12 mouse cellular contexts compared by ENCODE assay signal in the genomic region with DNA sequence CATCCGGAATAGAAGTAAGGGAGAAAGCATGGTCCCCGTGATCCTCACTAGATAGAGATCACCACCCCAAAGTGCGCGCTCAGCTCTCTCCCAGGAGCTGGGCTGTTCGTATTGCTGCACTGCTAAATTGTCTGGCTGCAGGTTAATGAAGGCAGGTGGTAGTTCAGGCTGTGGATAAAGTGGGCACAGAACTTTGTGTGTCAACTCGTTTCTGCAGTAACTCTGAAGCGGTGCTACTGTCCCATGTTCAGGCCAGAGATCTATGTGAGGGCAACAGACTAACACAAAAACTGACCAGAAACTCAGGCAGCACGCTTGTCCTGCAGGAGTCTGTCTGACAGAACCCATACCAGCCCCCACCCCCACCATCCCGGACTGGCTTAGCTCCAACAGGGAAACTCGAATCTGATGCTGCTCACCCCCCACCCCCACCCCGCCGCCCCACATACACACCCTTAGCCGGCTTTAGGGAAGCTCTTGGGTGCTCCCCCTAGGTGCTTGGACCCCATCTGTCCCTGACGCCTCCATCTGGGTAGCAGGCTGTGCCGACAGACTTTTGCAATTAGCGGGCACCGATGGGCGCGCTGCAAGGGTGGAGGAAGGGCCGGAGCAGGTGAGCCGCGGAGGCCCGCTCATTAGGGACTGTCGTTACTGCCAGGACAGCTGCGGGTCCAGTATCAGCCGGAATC. TPM values are rescaled to one million over a fixed set of nuclear protein-coding genes. Genes with fewer than 3 reads are reported as not detected.
DNase-seq lines count a peak whose midpoint lies in the region; ATAC-seq and TF ChIP-seq lines count a peak whose summit lies in the region.
"Had no signal": no experiment of that assay in that cellular context is flagged by ENCODE, and none has a peak within 500 bp of the region (broad histone marks: within the 10 kb centered on the region; RNA-seq: fewer than 3 reads in every experiment).

No protein-coding gene starts in this region.

- ATAC-seq in embryonic facial prominence, embryonic 13.5 days (ENCODE audit: insufficient number of reproducible peaks, insufficient read depth, low FRiP score, low TSS enrichment, low read depth), result no peak
- peak; percentile 66 for ATAC-seq in forebrain, embryonic 12.5 days (ENCODE audit: low FRiP score)
- ATAC-seq in hindbrain, embryonic 16.5 days, result peak; percentile 31; the same call in 1 of the 2 replicates
- no peak for ATAC-seq in midbrain, embryonic 16.5 days
- ATAC-seq: intestine, embryonic 15.5 days had no signal

- WGBS in embryonic facial prominence, embryonic 13.5 days, result 3% methylated on average over 26 of the region's 26 CpGs
- WGBS in forebrain, embryonic 12.5 days, result 3% methylated on average over 26 of the region's 26 CpGs
- 4% methylated on average over 22 of the region's 26 CpGs for WGBS in hindbrain, embryonic 16.5 days
- 3% methylated on average over 25 of the region's 26 CpGs for WGBS in midbrain, embryonic 16.5 days
- WGBS in kidney, adult 2 months, result 4% methylated on average over 26 of the region's 26 CpGs

- no peak overlapping the region for H3K9ac ChIP-seq in embryonic facial prominence, embryonic 13.5 days
- no peak overlapping the region for H3K9ac ChIP-seq in forebrain, embryonic 12.5 days
- no peak overlapping the region for H3K9ac ChIP-seq in hindbrain, embryonic 16.5 days (ENCODE audit: low read depth, low read length)
- H3K9ac ChIP-seq in midbrain, embryonic 16.5 days (ENCODE audit: low read depth, low read length), result no peak overlapping the region
- H3K9ac ChIP-seq: heart, embryonic 13.5 days; intestine, embryonic 15.5 days had no signal

- H3K9me3 ChIP-seq in embryonic facial prominence, embryonic 13.5 days, result no peaks in the 10 kb centered on the region
- H3K9me3 ChIP-seq in forebrain, embryonic 12.5 days, result no peaks in the 10 kb centered on the region
- no peaks in the 10 kb centered on the region for H3K9me3 ChIP-seq in hindbrain, embryonic 16.5 days (ENCODE audit: control insufficient read depth, low read length)
- no peaks in the 10 kb centered on the region for H3K9me3 ChIP-seq in midbrain, embryonic 16.5 days (replicated peaks; ENCODE audit: control insufficient read depth, low read length, poor library complexity, severe bottlenecking)
- H3K9me3 ChIP-seq: heart, embryonic 13.5 days; intestine, embryonic 15.5 days had no signal

- H3K27me3 ChIP-seq in embryonic facial prominence, embryonic 13.5 days, result peaks cover 100% of the 10 kb centered on the region
- H3K27me3 ChIP-seq in forebrain, embryonic 12.5 days, result peaks cover 97% of the 10 kb centered on the region
- H3K27me3 ChIP-seq in hindbrain, embryonic 16.5 days (replicated peaks; ENCODE audit: control insufficient read depth, insufficient read depth, low read length), result peaks cover 66% of the 10 kb centered on the region
- H3K27me3 ChIP-seq in midbrain, embryonic 16.5 days (ENCODE audit: control insufficient read depth, insufficient read depth, low read depth, low read length), result peaks cover 80% of the 10 kb centered on the region
- peaks cover 2% of the 10 kb centered on the region; the same call in 1 of the 2 replicates for H3K27me3 ChIP-seq in kidney, adult 2 months (replicated peaks; ENCODE audit: control insufficient read depth, insufficient read depth, low read length)

- no peak for TF ChIP-seq POLR2A in kidney, adult 2 months (IDR thresholded peaks at IDR 0.05; ENCODE audit: low read depth, low read length)

- H3K4me2 ChIP-seq in embryonic facial prominence, embryonic 13.5 days, result no peak overlapping the region
- H3K4me2 ChIP-seq in forebrain, embryonic 12.5 days, result peak overlapping the region; percentile 30
- peak overlapping the region; percentile 26; the same call in 1 of the 2 replicates for H3K4me2 ChIP-seq in hindbrain, embryonic 16.5 days (ENCODE audit: low read length)
- peak overlapping the region; percentile 25; the same call in 1 of the 2 replicates for H3K4me2 ChIP-seq in midbrain, embryonic 16.5 days (ENCODE audit: low read length)
- H3K4me2 ChIP-seq: heart, embryonic 13.5 days; intestine, embryonic 15.5 days had no signal

- no peaks in the 10 kb centered on the region for H3K36me3 ChIP-seq in embryonic facial prominence, embryonic 13.5 days
- H3K36me3 ChIP-seq in forebrain, embryonic 12.5 days (replicated peaks), result 0 out of 2 replicates have a peak, but pooled peaks cover 4% of the 10 kb centered on the region
- H3K36me3 ChIP-seq in hindbrain, embryonic 16.5 days (ENCODE audit: control insufficient read depth, insufficient read depth, low read length), result no peaks in the 10 kb centered on the region
- H3K36me3 ChIP-seq in midbrain, embryonic 16.5 days (ENCODE audit: control insufficient read depth, insufficient read depth, low read length), result no peaks in the 10 kb centered on the region
- no peaks in the 10 kb centered on the region for H3K36me3 ChIP-seq in kidney, adult 2 months (ENCODE audit: control insufficient read depth, insufficient read depth, low read length)
- H3K36me3 ChIP-seq: heart, embryonic 13.5 days; intestine, embryonic 15.5 days had no signal

- H3K4me3 ChIP-seq in embryonic facial prominence, embryonic 13.5 days, result peak overlapping the region; percentile 6; the same call in 1 of the 2 replicates
- H3K4me3 ChIP-seq in forebrain, embryonic 12.5 days (replicated peaks), result peak overlapping the region; percentile 4; the same call in 1 of the 2 replicates
- no peak overlapping the region for H3K4me3 ChIP-seq in hindbrain, embryonic 16.5 days (ENCODE audit: low read length)
- H3K4me3 ChIP-seq in midbrain, embryonic 16.5 days (ENCODE audit: low read depth, low read length), result no peak overlapping the region
- no peak overlapping the region for H3K4me3 ChIP-seq in kidney, adult 2 months (ENCODE audit: insufficient read depth, low read depth, low read length)
- H3K4me3 ChIP-seq: heart, embryonic 13.5 days; intestine, embryonic 15.5 days had no signal

- DNase-seq in kidney, adult 2 months, result no peak
- no peak for DNase-seq in heart, postnatal 4 days
- no peak for DNase-seq in right cerebral cortex, postnatal 36 days (ENCODE audit: low spot score in 2 of 2)
- DNase-seq: gastrocnemius, postnatal 10 days; lung, adult 2 months had no signal

- no peak overlapping the region for H3K27ac ChIP-seq in embryonic facial prominence, embryonic 13.5 days
- no peak overlapping the region for H3K27ac ChIP-seq in forebrain, embryonic 12.5 days
- H3K27ac ChIP-seq in hindbrain, embryonic 16.5 days (ENCODE audit: low read depth, low read length), result no peak overlapping the region
- H3K27ac ChIP-seq in midbrain, embryonic 16.5 days (ENCODE audit: low read length), result no peak overlapping the region
- no peak overlapping the region for H3K27ac ChIP-seq in kidney, adult 2 months (ENCODE audit: insufficient read depth, low read depth, low read length)
- H3K27ac ChIP-seq: heart, embryonic 13.5 days; intestine, embryonic 15.5 days had no signal

- no peak for TF ChIP-seq CTCF in kidney, adult 2 months (conservative IDR thresholded peaks at IDR 0.05; ENCODE audit: insufficient read depth, insufficient read length, low read depth, low read length)

- peaks cover 14% of the 10 kb centered on the region for H3K4me1 ChIP-seq in embryonic facial prominence, embryonic 13.5 days
- peaks cover 36% of the 10 kb centered on the region for H3K4me1 ChIP-seq in forebrain, embryonic 12.5 days
- peaks cover 8% of the 10 kb centered on the region for H3K4me1 ChIP-seq in hindbrain, embryonic 16.5 days (ENCODE audit: control insufficient read depth, insufficient read depth, low read depth, low read length)
- peaks cover 4% of the 10 kb centered on the region; the same call in 1 of the 2 replicates for H3K4me1 ChIP-seq in midbrain, embryonic 16.5 days (ENCODE audit: control insufficient read depth, insufficient read depth, low read length)
- no peaks in the 10 kb centered on the region for H3K4me1 ChIP-seq in kidney, adult 2 months (ENCODE audit: control insufficient read depth, insufficient read depth, low read length)

RNA-seq across cellular contexts. Expression of a gene that starts 6.7 kb away (rescaled TPM):
- polyA plus RNA-seq in embryonic facial prominence, embryonic 13.5 days (2015; fragmentation: Nextera tagmentation; extraction: Ambion mirVana), result 1.0 and 1.1 TPM in 2 replicates
- 20.8 and 28.1 TPM in 2 replicates for polyA plus RNA-seq in forebrain, embryonic 12.5 days (2016; fragmentation: Nextera tagmentation; extraction: Ambion mirVana)
- polyA plus RNA-seq in hindbrain, embryonic 16.5 days (2015; fragmentation: Nextera tagmentation; extraction: Ambion mirVana), result 6.1 and 11.4 TPM in 2 replicates
- polyA plus RNA-seq in midbrain, embryonic 16.5 days (2015; fragmentation: Nextera tagmentation; extraction: Ambion mirVana), result 8.5 and 9.9 TPM in 2 replicates
- 0.03 TPM in 1 of 2 replicates, not detected in the other for polyA plus RNA-seq in kidney, adult 2 months (2012; rRNA removed)
- not detected for total RNA-seq in heart, postnatal 4 days (2021)
- total RNA-seq: gastrocnemius, postnatal 10 days had no signal
- polyA plus RNA-seq: heart, embryonic 13.5 days; intestine, embryonic 15.5 days; lung, adult 2 months had no signal

RNA-seq across cellular contexts. Expression of a gene that starts 37.6 kb away (rescaled TPM):
- polyA plus RNA-seq in embryonic facial prominence, embryonic 13.5 days (2015; fragmentation: Nextera tagmentation; extraction: Ambion mirVana), result 1.4 and 3.4 TPM in 2 replicates
- 9.9 and 11.8 TPM in 2 replicates for polyA plus RNA-seq in forebrain, embryonic 12.5 days (2016; fragmentation: Nextera tagmentation; extraction: Ambion mirVana)
- 153 and 190 TPM in 2 replicates for polyA plus RNA-seq in hindbrain, embryonic 16.5 days (2015; fragmentation: Nextera tagmentation; extraction: Ambion mirVana)
- 94.2 and 131 TPM in 2 replicates for polyA plus RNA-seq in midbrain, embryonic 16.5 days (2015; fragmentation: Nextera tagmentation; extraction: Ambion mirVana)
- polyA plus RNA-seq in kidney, adult 2 months (2012; rRNA removed), result 0.17 and 0.23 TPM in 2 replicates
- total RNA-seq in heart, postnatal 4 days (2021), result not detected
- polyA plus RNA-seq: heart, embryonic 13.5 days; spleen, adult 2 months had no signal

Comparison
In these comparisons a context has a peak if more than half of its experiments do, and no peak if none do; other contexts are left out.
1. ATAC-seq: peak in forebrain, embryonic 12.5 days (single experiment) and hindbrain, embryonic 16.5 days (single experiment); none in embryonic facial prominence, embryonic 13.5 days (single experiment) and midbrain, embryonic 16.5 days (single experiment).
2. H3K4me3 ChIP-seq: peak in embryonic facial prominence, embryonic 13.5 days (single experiment) and forebrain, embryonic 12.5 days (single experiment); none in hindbrain, embryonic 16.5 days (single experiment), midbrain, embryonic 16.5 days (single experiment) and kidney, adult 2 months (single experiment).